Mouse (Mus musculus) hematopoietic stem cell, adult 5-6 weeks (primary cell): ENCODE data around the gene Pld3. TPM values are rescaled to one million over a fixed set of nuclear protein-coding genes. Genes with fewer than 3 reads are reported as not detected.

Experiments
- ATAC-seq, 2 experiments: fragments of 125-278 bp in 1 of 2; replicated peaks in 1 of 2; 2 replicates each; pipeline ENCODE4 v1.8.0; 2016 to 2017; ENCODE audit warnings: inconsistent platforms in 2 of 2, mild to moderate bottlenecking in 2 of 2, moderate number of reproducible peaks in 2 of 2, low read depth in 1 of 2, moderate TSS enrichment in 1 of 2; ENCODE audit not compliant: low FRiP score in 2 of 2, poor library complexity in 2 of 2, severe bottlenecking in 2 of 2, insufficient read depth in 1 of 2, low TSS enrichment in 1 of 2
- total RNA-seq: library from RNA; stranded (forward); fragments of 172-1452, 232-1000 nt; gene quantifications from 2 replicates; pipeline ENCODE4 v1.2.3, GENCODE M21; 2017

Gene Pld3
- total RNA-seq = 15.2 and 18.9 TPM in 2 replicates

GRCm38 (mm10) chr7:27552931-27553513, at the start of gene Pld3, which contains the start of gene 2310022A10Rik:
Gene Pld3 (minus strand): TSS chr7:27553218.
Gene 2310022A10Rik (plus strand): TSS chr7:27553233.
- peak; percentile 100 for ATAC-seq

- ATAC-seq = no peak
Observed at GRCm38 (mm10) chr7:27602161-27602560, 49.1 kb upstream of the Pld3 start.

- ATAC-seq = no peak
Observed at GRCm38 (mm10) chr7:27601628-27602027, 48.6 kb upstream of the Pld3 start.

- ATAC-seq = no peak
Observed at GRCm38 (mm10) chr7:27598053-27598452, 45.0 kb upstream of the Pld3 start.

- ATAC-seq = no peak
Observed at GRCm38 (mm10) chr7:27596586-27597503, 43.8 kb upstream of the Pld3 start.

GRCm38 (mm10) chr7:27592934-27593645, 40.1 kb upstream of the Pld3 start:
- ATAC-seq = no peak

GRCm38 (mm10) chr7:27592217-27592929, 39.4 kb upstream of the Pld3 start:
- ATAC-seq = peak; percentile 48 to 63

- ATAC-seq = peak; percentile 71 to 82
Observed at GRCm38 (mm10) chr7:27591266-27592216, 38.5 kb upstream of the Pld3 start, which contains the start of gene Akt2. Gene Akt2 (plus strand): TSS chr7:27591552.

- ATAC-seq = no peak
Observed at GRCm38 (mm10) chr7:27590566-27591213, 37.7 kb upstream of the Pld3 start.

- ATAC-seq = no peak
Observed at GRCm38 (mm10) chr7:27590088-27590487, 37.1 kb upstream of the Pld3 start.

- ATAC-seq = no peak
Observed at GRCm38 (mm10) chr7:27587741-27588140, 34.7 kb upstream of the Pld3 start.

- ATAC-seq = no peak
Observed at GRCm38 (mm10) chr7:27586861-27587260, 33.8 kb upstream of the Pld3 start.

GRCm38 (mm10) chr7:27580380-27581174, 27.6 kb upstream of the Pld3 start:
- ATAC-seq = no peak

- no peak for ATAC-seq
Observed at GRCm38 (mm10) chr7:27578465-27578864, 25.4 kb upstream of the Pld3 start.

- no peak for ATAC-seq
Observed at GRCm38 (mm10) chr7:27577589-27577988, 24.6 kb upstream of the Pld3 start.
